Mouse (Mus musculus): Measurements from ENCODE around the gene Dock8.

GRCm38 (mm10) chr19:25055559-25055958 is 56.2 kb downstream of the Dock8 start:
- TF ChIP-seq CTCF (IDR thresholded peaks at IDR 0.05; ENCODE audit: low read depth, low read length) = no peak
- no peak for TF ChIP-seq POLR2A (IDR thresholded peaks at IDR 0.05; ENCODE audit: extremely low read depth, insufficient read depth, low read length)

All from liver, adult 2 months (tissue).